Mouse (Mus musculus) retina, embryonic 14.5 days (tissue): Measurements from ENCODE around the gene Zdhhc18.

Experiments used
- DNase-seq: peaks from one replicate; pipeline ENCODE4 v3.0.0-alpha.2; 2015; ENCODE audit warnings: low spot score

Zdhhc18 gene

GRCm38 (mm10) chr4:133630326-133630920 is 19.5 kb downstream of the Zdhhc18 start:
- DNase-seq: no peak

GRCm38 (mm10) chr4:133629191-133629590 is 20.8 kb downstream of the Zdhhc18 start:
- no peak for DNase-seq

GRCm38 (mm10) chr4:133628517-133628916 is 21.4 kb downstream of the Zdhhc18 start:
- DNase-seq: no peak

GRCm38 (mm10) chr4:133627039-133627438 is 22.9 kb downstream of the Zdhhc18 start:
- no peak for DNase-seq

GRCm38 (mm10) chr4:133626621-133627020 is 23.3 kb downstream of the Zdhhc18 start:
- no peak for DNase-seq

- DNase-seq: no peak
Observed at GRCm38 (mm10) chr4:133626221-133626620, 23.7 kb downstream of the Zdhhc18 start.

GRCm38 (mm10) chr4:133625621-133626071 is 24.3 kb downstream of the Zdhhc18 start:
- DNase-seq: no peak

- no peak for DNase-seq
Observed at GRCm38 (mm10) chr4:133624830-133625229, 25.1 kb downstream of the Zdhhc18 start.

- no peak for DNase-seq
Observed at GRCm38 (mm10) chr4:133622161-133622695, 27.7 kb downstream of the Zdhhc18 start.

- DNase-seq: no peak
Observed at GRCm38 (mm10) chr4:133620668-133621067, 29.3 kb downstream of the Zdhhc18 start.

- DNase-seq: no peak
Observed at GRCm38 (mm10) chr4:133619473-133620136, 30.3 kb downstream of the Zdhhc18 start.

- DNase-seq: no peak
Observed at GRCm38 (mm10) chr4:133617936-133618335, 32.0 kb downstream of the Zdhhc18 start.

GRCm38 (mm10) chr4:133615416-133615815 is 34.5 kb downstream of the Zdhhc18 start:
- DNase-seq: no peak

GRCm38 (mm10) chr4:133614274-133614761 is 35.6 kb downstream of the Zdhhc18 start:
- no peak for DNase-seq

- no peak for DNase-seq
Observed at GRCm38 (mm10) chr4:133613867-133614266, 36.1 kb downstream of the Zdhhc18 start.

- no peak for DNase-seq
Observed at GRCm38 (mm10) chr4:133613026-133613425, 36.9 kb downstream of the Zdhhc18 start.

- no peak for DNase-seq
Observed at GRCm38 (mm10) chr4:133612416-133612815, 37.5 kb downstream of the Zdhhc18 start.

GRCm38 (mm10) chr4:133611815-133612214 is 38.1 kb downstream of the Zdhhc18 start:
- no peak for DNase-seq

- peak; percentile 83 for DNase-seq
Observed at GRCm38 (mm10) chr4:133609719-133610118, 40.2 kb downstream of the Zdhhc18 start.

- no peak for DNase-seq
Observed at GRCm38 (mm10) chr4:133607284-133607683, 42.7 kb downstream of the Zdhhc18 start.

- DNase-seq: no peak
Observed at GRCm38 (mm10) chr4:133605330-133605729, 44.6 kb downstream of the Zdhhc18 start.

GRCm38 (mm10) chr4:133604856-133605255 is 45.1 kb downstream of the Zdhhc18 start:
- no peak for DNase-seq

- no peak for DNase-seq
Observed at GRCm38 (mm10) chr4:133604175-133604574, 45.8 kb downstream of the Zdhhc18 start.
